Mouse (Mus musculus) lung, adult 2 months (tissue): ENCODE measurements around the gene Sdk1.

Experiments
- CTCF ChIP-seq: fragments of 200-500 bp; IDR thresholded peaks from 2 replicates; pipeline ENCODE4 v1.5.1; 2011; ENCODE audit warnings: mild to moderate bottlenecking, low read length, control low read depth; ENCODE audit not compliant: insufficient read depth
- POLR2A ChIP-seq: fragments of 200-500 bp; IDR thresholded peaks from 2 replicates; pipeline ENCODE4 v1.6.1; 2011; ENCODE audit warnings: low read depth, mild to moderate bottlenecking, control low read depth, low read length, borderline replicate concordance; ENCODE audit errors: extremely low read depth

- TF ChIP-seq POLR2A (no peak), CTCF (no peak)
Observed at GRCm38 (mm10) chr5:142107434-142107833, 866.1 kb downstream of the Sdk1 start.
